Mouse (Mus musculus): ENCODE data around the gene Cyb561d2. TPM values are rescaled to one million over a fixed set of nuclear protein-coding genes. Genes with fewer than 3 reads are reported as not detected.
A peak's percentile ranks its signal among the peaks of the same experiment; 100 is the strongest.

The Cyb561d2 gene
- polyA plus RNA-seq, 1 experiment from 2014 or later, result 18.9 TPM

- Histone ChIP-seq H3K4me1 (ENCODE audit: control insufficient read depth, insufficient read depth, low read length) (peaks cover 27% of the 10 kb centered on the region), H3K9me3 (ENCODE audit: control insufficient read depth, low read length) (no peaks in the 10 kb centered on the region), H3K9ac (ENCODE audit: low read length) (no peak overlapping the region), H3K4me2 (no peak overlapping the region), H3K27ac (ENCODE audit: low read depth, low read length) (no peak overlapping the region), H3K36me3 (ENCODE audit: control insufficient read depth, insufficient read depth, low read length) (no peaks in the 10 kb centered on the region), H3K27me3 (ENCODE audit: control insufficient read depth, insufficient read depth, low read length) (peaks cover 28% of the 10 kb centered on the region), H3K4me3 (ENCODE audit: low read depth, low read length) (no peak overlapping the region)
- no peak for DNase-seq (ENCODE audit: low spot score, missing footprints)
- 81% methylated on average over 5 of the region's 5 CpGs for WGBS
- no peak for ATAC-seq (ENCODE audit: low FRiP score)
Measured at GRCm38 (mm10) chr9:107552690-107553393, 10.8 kb upstream of the Cyb561d2 start.

DNA sequence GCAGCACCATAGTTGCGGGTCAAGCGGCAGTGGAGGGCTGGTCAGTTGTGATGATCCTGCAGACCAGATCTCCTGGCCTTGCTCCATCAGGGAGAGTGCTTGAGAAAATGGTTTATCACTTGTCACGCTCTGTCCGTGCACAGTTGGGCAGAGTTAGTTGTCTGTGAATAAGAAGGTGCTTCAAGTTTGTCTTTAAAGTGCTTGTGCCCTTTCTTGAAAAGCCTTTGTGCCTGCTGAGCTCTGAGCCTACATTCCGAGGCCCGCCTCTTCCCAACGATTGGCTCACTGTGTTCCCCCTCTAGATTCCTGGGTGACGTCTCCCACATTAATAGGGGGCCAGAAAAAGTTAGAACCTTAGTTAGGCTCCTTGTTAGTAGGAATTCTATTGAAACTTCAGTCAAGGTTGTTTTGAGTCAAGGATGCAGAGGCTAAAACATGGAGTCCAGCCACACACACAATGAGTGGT lies 9.9 kb upstream of the Cyb561d2 start:
- Histone ChIP-seq H3K27me3 (ENCODE audit: control insufficient read depth, insufficient read depth, low read length) (peaks cover 28% of the 10 kb centered on the region), H3K4me1 (ENCODE audit: control insufficient read depth, insufficient read depth, low read length) (peaks cover 35% of the 10 kb centered on the region)

DNA sequence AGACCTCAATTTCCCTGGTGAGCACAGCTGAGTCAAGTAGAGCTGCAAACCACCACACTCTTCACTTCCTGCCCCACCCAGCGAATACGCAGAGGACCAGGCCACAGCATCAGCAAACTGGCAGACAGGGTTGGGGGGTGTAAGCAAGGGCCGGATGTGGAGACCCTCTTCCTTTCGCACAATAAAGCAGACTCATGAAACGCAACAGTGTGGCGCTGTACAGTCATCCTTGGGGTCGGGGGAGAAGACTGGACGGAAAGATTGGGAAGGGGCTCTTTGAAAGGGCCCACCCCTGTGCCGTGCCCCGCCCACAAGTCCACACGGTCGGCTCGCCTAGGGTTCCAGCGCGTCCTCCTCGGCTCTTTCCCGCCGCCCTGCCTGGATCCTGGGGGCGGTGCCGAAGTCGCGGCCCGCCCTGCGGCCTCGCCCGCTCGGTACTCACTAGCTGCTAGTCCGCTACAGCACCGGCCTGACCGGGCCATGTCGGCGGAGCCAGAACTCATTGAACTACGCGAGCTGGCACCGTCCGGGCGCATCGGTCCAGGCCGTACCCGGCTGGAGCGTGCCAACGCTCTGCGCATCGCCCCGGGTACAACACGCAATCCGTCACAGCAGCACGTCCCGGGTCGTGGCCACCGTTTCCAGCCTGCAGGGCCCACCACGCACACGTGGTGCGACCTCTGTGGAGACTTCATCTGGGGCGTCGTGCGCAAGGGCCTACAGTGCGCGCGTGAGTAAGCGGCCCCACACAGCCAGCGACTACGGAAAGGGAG lies 9.3 kb upstream of the Cyb561d2 start, which contains the start of gene Rassf1:
TSS of gene Rassf1 (plus strand) at position 439 of the 773 bp plus-strand sequence.
- ATAC-seq (ENCODE audit: low FRiP score) (no peak), DNase-seq (ENCODE audit: low spot score, missing footprints) (peak; percentile 94)
- H3K4me2 ChIP-seq, result peak within 1 kb of the TSS; percentile 70
- no peak within 1 kb of the TSS for H3K27ac ChIP-seq (ENCODE audit: low read depth, low read length)
- H3K9ac ChIP-seq (ENCODE audit: low read length), result peak within 1 kb of the TSS; percentile 59
- peaks cover 41% of the 10 kb centered on the region for H3K4me1 ChIP-seq (ENCODE audit: control insufficient read depth, insufficient read depth, low read length)
- H3K9me3 ChIP-seq (ENCODE audit: control insufficient read depth, low read length), result no peaks in the 10 kb centered on the region
- peak within 1 kb of the TSS; percentile 34 for H3K4me3 ChIP-seq (ENCODE audit: low read depth, low read length)
- H3K27me3 ChIP-seq (ENCODE audit: control insufficient read depth, insufficient read depth, low read length), result peaks cover 28% of the 10 kb centered on the region
- under 1% methylated on average over 63 of the region's 63 CpGs for WGBS
- no peaks in the 10 kb centered on the region for H3K36me3 ChIP-seq (ENCODE audit: control insufficient read depth, insufficient read depth, low read length)

More for the DNA sequence above, 9.9 kb upstream of the Cyb561d2 start:
- Histone ChIP-seq H3K9me3 (ENCODE audit: control insufficient read depth, low read length) (no peaks in the 10 kb centered on the region), H3K27ac (ENCODE audit: low read depth, low read length) (no peak overlapping the region), H3K9ac (ENCODE audit: low read length) (peak overlapping the region; percentile 59), H3K4me2 (peak overlapping the region; percentile 70), H3K4me3 (ENCODE audit: low read depth, low read length) (peak overlapping the region; percentile 34), H3K36me3 (ENCODE audit: control insufficient read depth, insufficient read depth, low read length) (no peaks in the 10 kb centered on the region)
- no peak for ATAC-seq (ENCODE audit: low FRiP score)
- WGBS, result 3% methylated on average over 8 of the region's 8 CpGs
- DNase-seq (ENCODE audit: low spot score, missing footprints), result no peak

DNA sequence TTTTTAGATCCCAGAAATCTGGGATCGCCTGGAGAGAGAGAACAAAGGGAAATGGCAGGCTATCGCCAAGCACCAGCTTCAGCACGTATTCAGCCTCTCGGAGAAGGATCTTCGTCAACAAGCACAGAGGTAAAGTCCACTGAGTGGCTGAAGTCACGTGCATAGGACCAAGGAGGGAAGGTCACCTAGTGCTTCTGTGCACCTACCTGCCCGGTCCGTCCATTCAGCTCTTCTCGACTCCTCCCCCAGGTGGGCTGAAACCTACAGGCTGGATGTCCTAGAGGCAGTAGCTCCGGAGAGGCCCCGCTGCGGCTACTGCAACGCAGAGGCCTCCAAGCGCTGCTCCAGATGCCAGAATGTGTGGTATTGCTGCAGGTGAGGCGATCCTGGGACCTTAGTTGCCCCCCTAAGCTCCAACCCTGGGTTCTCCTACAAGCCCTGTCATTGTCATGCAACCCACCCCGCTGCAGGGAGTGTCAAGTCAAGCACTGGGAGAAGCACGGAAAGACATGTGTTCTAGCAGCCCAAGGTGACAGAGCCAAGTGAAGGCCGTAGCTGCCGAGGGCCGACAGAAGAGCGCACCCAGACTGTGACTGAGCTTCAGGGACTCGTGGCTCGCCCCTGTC lies 8.6 kb upstream of the Cyb561d2 start:
- no peak for ATAC-seq (ENCODE audit: low FRiP score)
- Histone ChIP-seq H3K36me3 (ENCODE audit: control insufficient read depth, insufficient read depth, low read length) (no peaks in the 10 kb centered on the region), H3K4me2 (peak overlapping the region; percentile 70), H3K4me1 (ENCODE audit: control insufficient read depth, insufficient read depth, low read length) (peaks cover 34% of the 10 kb centered on the region), H3K9me3 (ENCODE audit: control insufficient read depth, low read length) (no peaks in the 10 kb centered on the region), H3K4me3 (ENCODE audit: low read depth, low read length) (peak overlapping the region; percentile 34; the same call in 1 of the 2 replicates), H3K27me3 (ENCODE audit: control insufficient read depth, insufficient read depth, low read length) (peaks cover 28% of the 10 kb centered on the region), H3K27ac (ENCODE audit: low read depth, low read length) (no peak overlapping the region), H3K9ac (ENCODE audit: low read length) (no peak overlapping the region)
- 25% methylated on average over 23 of the region's 23 CpGs for WGBS
- peak; percentile 91 for DNase-seq (ENCODE audit: low spot score, missing footprints)

DNA sequence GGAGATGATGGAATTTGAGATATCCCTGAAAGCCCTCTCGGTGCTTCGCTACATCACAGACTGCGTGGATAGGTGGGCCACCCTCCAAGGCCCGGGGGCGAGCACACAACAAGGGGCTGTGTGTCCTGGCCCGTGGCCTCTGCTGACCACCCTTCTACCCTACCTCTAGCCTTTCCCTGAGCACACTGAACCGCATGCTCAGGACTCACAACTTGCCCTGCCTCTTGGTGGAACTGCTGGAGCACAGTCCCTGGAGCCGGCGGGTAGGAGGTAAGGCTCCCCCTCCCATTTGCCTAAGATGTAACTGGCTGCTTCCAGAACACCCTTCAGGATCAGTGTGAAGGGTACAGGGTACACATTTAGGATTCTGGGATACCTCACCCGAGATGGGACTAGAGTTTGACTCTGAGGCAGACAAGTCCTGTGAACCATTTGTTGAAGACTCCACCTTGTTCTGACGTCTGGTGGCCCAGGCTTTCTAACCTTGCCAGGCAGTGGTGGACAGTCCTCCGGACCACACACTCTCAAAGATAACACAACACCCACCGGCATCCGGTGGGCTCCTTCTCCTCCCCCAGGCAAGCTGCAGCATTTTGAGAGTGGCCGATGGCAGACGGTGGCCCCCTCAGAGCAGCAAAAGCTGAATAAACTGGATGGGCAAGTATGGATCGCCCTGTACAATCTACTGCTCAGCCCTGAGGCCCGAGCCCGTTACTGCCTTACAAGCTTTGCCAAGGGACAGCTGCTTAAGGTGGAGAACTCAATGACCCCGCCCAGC lies 7.5 kb upstream of the Cyb561d2 start:
- Histone ChIP-seq H3K4me1 (ENCODE audit: control insufficient read depth, insufficient read depth, low read length) (peaks cover 32% of the 10 kb centered on the region), H3K9ac (ENCODE audit: low read length) (no peak overlapping the region), H3K36me3 (ENCODE audit: control insufficient read depth, insufficient read depth, low read length) (peaks cover 4% of the 10 kb centered on the region; the same call in 1 of the 2 replicates), H3K4me3 (ENCODE audit: low read depth, low read length) (no peak overlapping the region), H3K27ac (ENCODE audit: low read depth, low read length) (no peak overlapping the region), H3K4me2 (no peak overlapping the region), H3K27me3 (ENCODE audit: control insufficient read depth, insufficient read depth, low read length) (peaks cover 28% of the 10 kb centered on the region), H3K9me3 (ENCODE audit: control insufficient read depth, low read length) (no peaks in the 10 kb centered on the region)
- DNase-seq (ENCODE audit: low spot score, missing footprints) (no peak), ATAC-seq (ENCODE audit: low FRiP score) (no peak)
- 87% methylated on average over 20 of the region's 20 CpGs for WGBS

DNA sequence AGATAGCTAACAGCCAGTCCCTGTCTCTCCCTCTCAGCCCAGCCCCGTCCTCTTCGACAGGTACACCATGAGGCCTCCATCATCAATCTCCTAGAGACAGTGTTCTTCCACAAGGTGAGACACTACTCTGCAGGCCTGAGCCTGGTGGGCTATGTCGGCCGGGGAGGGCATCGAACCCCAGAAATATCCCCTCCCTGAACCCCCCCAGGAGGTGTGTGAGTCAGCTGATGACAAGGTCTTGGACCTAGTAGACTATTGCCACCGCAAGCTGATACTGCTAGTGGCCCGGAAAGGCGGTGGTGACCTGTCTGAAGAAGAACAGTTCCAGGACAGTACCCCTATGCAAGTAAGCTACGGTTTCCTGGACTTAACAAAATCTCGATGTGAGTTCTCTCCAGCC lies 6.8 kb upstream of the Cyb561d2 start:
- no peak for ATAC-seq (ENCODE audit: low FRiP score)

DNA sequence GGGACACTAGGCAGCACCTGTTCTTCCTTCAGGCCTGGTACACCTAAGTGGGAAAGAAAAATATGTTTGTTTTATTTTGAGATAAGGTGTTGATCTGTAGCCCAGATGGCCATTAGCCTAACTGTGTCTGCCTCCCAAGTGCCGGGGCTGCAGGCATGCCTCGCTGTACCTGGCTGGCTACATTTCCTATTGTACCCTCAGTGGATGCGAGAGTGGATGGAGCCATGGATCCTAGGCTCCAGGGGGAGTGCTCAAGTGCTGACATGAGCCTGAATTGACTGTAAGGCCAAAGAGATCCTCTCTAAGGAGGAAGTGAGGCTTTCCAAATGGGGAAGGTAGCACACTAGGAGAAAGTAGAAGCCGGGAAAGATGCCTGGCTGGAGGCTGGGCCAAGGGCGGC lies 6.0 kb upstream of the Cyb561d2 start:
- DNase-seq (ENCODE audit: low spot score, missing footprints) (no peak), ATAC-seq (ENCODE audit: low FRiP score) (no peak)
- peaks cover 25% of the 10 kb centered on the region for H3K4me1 ChIP-seq (ENCODE audit: control insufficient read depth, insufficient read depth, low read length)
- no peak overlapping the region for H3K4me3 ChIP-seq (ENCODE audit: low read depth, low read length)
- H3K4me2 ChIP-seq, result no peak overlapping the region
- peaks cover 9% of the 10 kb centered on the region for H3K36me3 ChIP-seq (ENCODE audit: control insufficient read depth, insufficient read depth, low read length)
- WGBS, result 82% methylated on average over 5 of the region's 5 CpGs
- H3K27ac ChIP-seq (ENCODE audit: low read depth, low read length), result no peak overlapping the region
- no peaks in the 10 kb centered on the region for H3K9me3 ChIP-seq (ENCODE audit: control insufficient read depth, low read length)
- peaks cover 26% of the 10 kb centered on the region for H3K27me3 ChIP-seq (ENCODE audit: control insufficient read depth, insufficient read depth, low read length)
- H3K9ac ChIP-seq (ENCODE audit: low read length), result no peak overlapping the region

More for the DNA sequence above, 6.8 kb upstream of the Cyb561d2 start:
- DNase-seq (ENCODE audit: low spot score, missing footprints), result no peak
- Histone ChIP-seq H3K9me3 (ENCODE audit: control insufficient read depth, low read length) (no peaks in the 10 kb centered on the region), H3K4me3 (ENCODE audit: low read depth, low read length) (no peak overlapping the region), H3K4me2 (no peak overlapping the region), H3K9ac (ENCODE audit: low read length) (no peak overlapping the region), H3K36me3 (ENCODE audit: control insufficient read depth, insufficient read depth, low read length) (peaks cover 9% of the 10 kb centered on the region), H3K4me1 (ENCODE audit: control insufficient read depth, insufficient read depth, low read length) (peaks cover 31% of the 10 kb centered on the region), H3K27me3 (ENCODE audit: control insufficient read depth, insufficient read depth, low read length) (peaks cover 28% of the 10 kb centered on the region), H3K27ac (ENCODE audit: low read depth, low read length) (no peak overlapping the region)
- WGBS, result 92% methylated on average over 9 of the region's 10 CpGs

GRCm38 (mm10) chr9:107547026-107547425 lies 5.0 kb upstream of the Cyb561d2 start, which contains the start of gene Zmynd10:
Zmynd10 (plus strand) TSS chr9:107547298.
- Histone ChIP-seq H3K27ac (ENCODE audit: low read depth, low read length) (no peak within 1 kb of the TSS; the same call in 1 of the 2 replicates), H3K27me3 (ENCODE audit: control insufficient read depth, insufficient read depth, low read length) (peaks cover 19% of the 10 kb centered on the region), H3K9me3 (ENCODE audit: control insufficient read depth, low read length) (no peaks in the 10 kb centered on the region), H3K4me3 (ENCODE audit: low read depth, low read length) (peak within 1 kb of the TSS; percentile 15; the same call in 1 of the 2 replicates), H3K36me3 (ENCODE audit: control insufficient read depth, insufficient read depth, low read length) (peaks cover 9% of the 10 kb centered on the region), H3K4me2 (peak within 1 kb of the TSS; percentile 40), H3K9ac (ENCODE audit: low read length) (0 out of 2 replicates have a peak within 1 kb of the TSS, but pooled peaks have one; percentile 5), H3K4me1 (ENCODE audit: control insufficient read depth, insufficient read depth, low read length) (peaks cover 30% of the 10 kb centered on the region)
- ATAC-seq (ENCODE audit: low FRiP score), result peak; percentile 74
- 4% methylated on average over 20 of the region's 20 CpGs for WGBS
- DNase-seq (ENCODE audit: low spot score, missing footprints), result peak; percentile 98

Data from midbrain, embryonic 11.5 days (tissue).